Mouse (Mus musculus) midbrain, embryonic 13.5 days (tissue): ENCODE results near the gene Lrguk. TPM values are rescaled to one million over a fixed set of nuclear protein-coding genes. Genes with fewer than 3 reads are reported as not detected.

ENCODE experiments used
- ATAC-seq: fragments of 200-750 bp; cut with Nextera tagmentation; 2 replicates; pipeline ENCODE4 v1.8.0; 2017; ENCODE audit warnings: mild to moderate bottlenecking, moderate TSS enrichment, moderate library complexity
- H3K27ac ChIP-seq: fragments of 300-500 bp; sonication (generic); 2 replicates; pipeline ENCODE4 v1.5.1; 2015; ENCODE audit warnings: inconsistent platforms, mild to moderate bottlenecking, moderate library complexity
- H3K27me3 ChIP-seq: fragments of 300-500 bp; sonication (generic); 2 replicates; pipeline ENCODE4 v1.6.1; 2015; ENCODE audit warnings: mild to moderate bottlenecking, inconsistent platforms
- H3K36me3 ChIP-seq: fragments of 300-500 bp; sonication (generic); 2 replicates; pipeline ENCODE4 v1.6.1; 2015; ENCODE audit warnings: mild to moderate bottlenecking, inconsistent platforms
- H3K4me1 ChIP-seq: fragments of 300-500 bp; sonication (generic); replicated peaks from 2 replicates; pipeline ENCODE4 v1.6.1; 2015; ENCODE audit warnings: inconsistent platforms
- H3K4me2 ChIP-seq: fragments of 300-500 bp; sonication (generic); replicated peaks from 2 replicates; pipeline ENCODE4 v1.6.1; 2015; ENCODE audit warnings: moderate library complexity, mild to moderate bottlenecking, inconsistent platforms
- H3K4me3 ChIP-seq: fragments of 300-500 bp; sonication (generic); replicated peaks from 2 replicates; pipeline ENCODE4 v1.5.1; 2015; ENCODE audit warnings: mild to moderate bottlenecking, inconsistent platforms
- H3K9ac ChIP-seq: fragments of 300-500 bp; sonication (generic); replicated peaks from 2 replicates; pipeline ENCODE4 v1.6.1; 2015; ENCODE audit warnings: mild to moderate bottlenecking, inconsistent platforms
- H3K9me3 ChIP-seq: fragments of 300-500 bp; sonication (generic); 2 replicates; pipeline ENCODE4 v1.6.1; 2016; ENCODE audit warnings: mild to moderate bottlenecking, inconsistent platforms
- WGBS: fragments of 180-500 bp; shearing (Covaris S2); methylation state at CpG from one replicate; pipeline ENCODE4 v1.1.7; 2015; 5-methylcytosine and 5-hydroxymethylcytosine counted together
- polyA plus RNA-seq: library from polyadenylated mRNA; unstranded; fragments of >200 nt; fragmentation: Nextera tagmentation; extraction: Ambion mirVana; gene quantifications from 2 replicates; pipeline ENCODE4 v1.2.1, GENCODE M21; 2015

Gene Lrguk
- polyA plus RNA-seq, 1 experiment from 2014 or later, result 0.52 TPM

DNA sequence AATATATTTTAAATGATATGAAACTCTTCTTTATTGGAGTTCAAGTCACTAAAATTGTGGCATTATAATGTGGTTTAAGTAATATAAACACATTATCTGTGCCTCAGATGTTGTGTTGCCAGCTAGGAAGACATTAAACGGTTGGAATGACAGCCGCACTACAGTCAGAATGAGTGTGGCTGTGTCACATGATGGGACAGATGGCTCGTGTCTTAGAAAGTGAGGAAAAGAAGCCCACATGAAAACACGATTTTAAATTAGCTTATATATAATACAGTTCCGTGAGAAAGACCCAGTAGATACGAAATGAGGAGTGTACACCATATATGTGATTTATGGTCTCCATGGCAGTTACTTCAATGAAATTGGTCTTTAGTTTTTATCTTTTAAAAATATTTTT lies 82.2 kb downstream of the Lrguk start:
- H3K4me1 ChIP-seq, result no peaks in the 10 kb centered on the region
- H3K36me3 ChIP-seq, result no peaks in the 10 kb centered on the region
- 80% methylated on average over 6 of the region's 6 CpGs for WGBS
- H3K27ac ChIP-seq, result no peak overlapping the region
- H3K4me2 ChIP-seq, result no peak overlapping the region
- H3K9ac ChIP-seq, result no peak overlapping the region
- H3K9me3 ChIP-seq, result no peaks in the 10 kb centered on the region
- ATAC-seq, result no peak
- no peak overlapping the region for H3K4me3 ChIP-seq
- H3K27me3 ChIP-seq, result no peaks in the 10 kb centered on the region

DNA sequence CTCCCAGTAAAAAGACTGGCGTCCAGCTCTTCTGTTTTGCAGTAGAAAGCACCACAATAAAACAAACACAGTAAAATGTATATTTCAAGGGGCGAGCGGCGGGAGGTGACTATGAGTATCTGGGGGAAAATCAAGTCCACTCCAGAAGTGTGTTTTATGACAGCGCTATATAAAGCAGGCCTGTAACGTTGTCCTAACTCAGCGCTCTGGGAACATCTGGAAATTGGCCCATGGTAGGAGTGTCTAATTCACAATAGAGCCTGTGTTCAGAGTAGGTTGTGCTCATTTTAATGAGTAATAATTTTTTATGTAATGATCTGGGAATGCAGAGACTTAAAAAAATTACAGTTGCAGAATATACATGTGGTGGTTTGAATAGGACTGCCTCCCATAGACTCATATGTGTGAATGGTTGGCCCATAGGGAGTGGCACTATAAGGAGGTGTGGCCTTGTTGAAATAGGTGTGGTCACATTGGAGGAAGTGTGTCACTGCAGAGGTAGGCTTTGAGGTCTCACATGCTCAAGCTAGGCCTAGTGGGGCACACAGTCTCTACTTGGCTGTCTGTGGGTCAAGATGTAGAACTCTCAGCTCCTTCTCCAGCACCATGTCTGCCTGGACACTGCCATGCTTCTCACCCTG lies 87.7 kb downstream of the Lrguk start:
- H3K4me3 ChIP-seq, result no peak overlapping the region
- H3K27me3 ChIP-seq, result no peaks in the 10 kb centered on the region
- no peak overlapping the region for H3K9ac ChIP-seq
- ATAC-seq, result no peak
- no peaks in the 10 kb centered on the region for H3K36me3 ChIP-seq
- WGBS, result 96% methylated on average over 7 of the region's 7 CpGs
- no peak overlapping the region for H3K4me2 ChIP-seq
- H3K4me1 ChIP-seq, result no peaks in the 10 kb centered on the region
- H3K9me3 ChIP-seq, result no peaks in the 10 kb centered on the region
- H3K27ac ChIP-seq, result no peak overlapping the region

- WGBS, result 87% methylated on average over 2 of the region's 2 CpGs
- Histone ChIP-seq H3K27me3 (no peaks in the 10 kb centered on the region), H3K9ac (no peak overlapping the region)
These were observed 95.2 kb downstream of the Lrguk start for GRCm38 (mm10) chr6:34124401-34124800.

DNA sequence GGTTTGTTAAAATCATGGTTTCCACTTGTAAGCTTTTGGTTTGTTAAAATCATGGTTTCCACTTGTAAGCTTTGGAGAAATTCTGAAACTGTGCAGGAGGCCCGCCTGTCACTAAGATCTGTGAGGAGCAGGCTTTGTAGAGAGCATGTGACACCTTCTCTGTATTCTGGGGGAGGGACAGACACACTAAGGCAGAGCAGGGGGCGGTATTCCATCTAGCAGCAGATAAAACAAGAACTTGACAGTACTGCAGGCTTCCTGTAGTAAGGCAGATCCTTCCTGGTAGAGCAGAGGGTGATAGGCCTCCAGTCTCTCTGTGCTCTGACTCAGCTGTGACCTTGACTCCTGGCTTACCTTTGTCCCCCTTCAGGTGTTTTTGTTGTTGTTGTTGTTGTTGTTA lies 100.0 kb downstream of the Lrguk start:
- Histone ChIP-seq H3K36me3 (no peaks in the 10 kb centered on the region), H3K9ac (no peak overlapping the region), H3K4me3 (no peak overlapping the region), H3K9me3 (no peaks in the 10 kb centered on the region), H3K4me1 (no peaks in the 10 kb centered on the region), H3K27ac (no peak overlapping the region), H3K4me2 (no peak overlapping the region), H3K27me3 (no peaks in the 10 kb centered on the region)
- WGBS, result 81% methylated on average over 2 of the region's 2 CpGs
- ATAC-seq, result no peak

More at GRCm38 (mm10) chr6:34124401-34124800, 95.2 kb downstream of the Lrguk start:
- Histone ChIP-seq H3K36me3 (no peaks in the 10 kb centered on the region), H3K9me3 (no peaks in the 10 kb centered on the region), H3K4me1 (no peaks in the 10 kb centered on the region), H3K4me2 (no peak overlapping the region), H3K4me3 (no peak overlapping the region), H3K27ac (no peak overlapping the region)
- ATAC-seq, result no peak

DNA sequence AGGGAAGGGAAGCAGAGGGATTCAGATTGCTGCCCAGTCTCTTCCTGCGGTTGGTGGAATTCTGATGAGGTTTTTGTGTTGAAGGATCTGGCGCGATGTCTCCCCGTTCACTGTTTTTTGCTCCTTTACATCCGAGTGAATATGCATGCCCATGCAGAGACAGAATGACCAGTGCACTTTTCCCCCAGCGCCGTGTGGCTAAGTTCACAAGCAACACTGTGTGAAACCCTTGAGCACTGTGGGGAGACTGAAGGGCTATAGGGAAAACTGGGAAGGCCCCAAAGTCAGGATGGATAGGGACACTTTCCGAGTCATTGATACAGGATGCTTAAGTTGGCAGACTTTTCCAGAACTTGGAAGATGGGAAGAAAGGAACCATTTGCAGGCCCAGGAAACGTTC lies 103.1 kb downstream of the Lrguk start:
- Histone ChIP-seq H3K36me3 (no peaks in the 10 kb centered on the region), H3K9ac (no peak overlapping the region), H3K27me3 (no peaks in the 10 kb centered on the region), H3K4me3 (no peak overlapping the region), H3K4me2 (no peak overlapping the region), H3K9me3 (no peaks in the 10 kb centered on the region), H3K4me1 (no peaks in the 10 kb centered on the region), H3K27ac (no peak overlapping the region)
- ATAC-seq, result no peak
- WGBS, result 90% methylated on average over 9 of the region's 9 CpGs

GRCm38 (mm10) chr6:34138366-34138765 lies 109.1 kb downstream of the Lrguk start:
- Histone ChIP-seq H3K9ac (no peak overlapping the region), H3K9me3 (no peaks in the 10 kb centered on the region), H3K4me2 (no peak overlapping the region), H3K27ac (no peak overlapping the region), H3K4me3 (no peak overlapping the region), H3K27me3 (no peaks in the 10 kb centered on the region), H3K4me1 (no peaks in the 10 kb centered on the region), H3K36me3 (no peaks in the 10 kb centered on the region)
- WGBS, result 87% methylated on average over 3 of the region's 3 CpGs
- no peak for ATAC-seq

GRCm38 (mm10) chr6:34142931-34143330 lies 113.7 kb downstream of the Lrguk start:
- no peaks in the 10 kb centered on the region for H3K36me3 ChIP-seq

DNA sequence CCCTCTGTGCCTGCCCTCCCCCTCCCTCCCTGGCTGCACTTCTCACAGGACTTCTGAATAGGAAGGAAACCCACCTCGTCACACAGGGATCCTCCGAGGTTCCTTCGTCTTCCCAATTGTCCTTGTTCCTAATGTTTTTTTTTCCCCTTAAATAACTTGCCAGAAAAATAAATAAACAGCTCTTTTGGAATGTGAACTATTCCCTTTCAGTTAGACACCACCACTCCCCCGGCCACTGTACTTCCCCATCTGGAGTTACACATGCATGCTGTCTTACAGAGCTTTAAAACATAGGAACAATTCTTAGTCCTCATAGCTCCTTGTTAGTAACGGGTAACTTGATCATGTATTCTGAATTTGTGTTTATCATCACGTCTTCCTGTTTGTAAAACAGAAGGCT lies 116.8 kb downstream of the Lrguk start:
- Histone ChIP-seq H3K27me3 (no peaks in the 10 kb centered on the region), H3K9ac (no peak overlapping the region), H3K9me3 (0 out of 2 replicates have a peak, but pooled peaks cover 2% of the 10 kb centered on the region), H3K4me3 (no peak overlapping the region), H3K27ac (no peak overlapping the region), H3K4me2 (no peak overlapping the region), H3K4me1 (no peaks in the 10 kb centered on the region), H3K36me3 (no peaks in the 10 kb centered on the region)
- ATAC-seq, result no peak
- WGBS, result 83% methylated on average over 6 of the region's 6 CpGs

More at GRCm38 (mm10) chr6:34142931-34143330, 113.7 kb downstream of the Lrguk start:
- H3K4me1 ChIP-seq, result no peaks in the 10 kb centered on the region
- H3K9me3 ChIP-seq, result 0 out of 2 replicates have a peak, but pooled peaks cover 2% of the 10 kb centered on the region
- no peak overlapping the region for H3K4me2 ChIP-seq
- ATAC-seq, result no peak
- WGBS, result 77% methylated on average over 11 of the region's 11 CpGs
- no peak overlapping the region for H3K4me3 ChIP-seq
- H3K27me3 ChIP-seq, result no peaks in the 10 kb centered on the region
- H3K27ac ChIP-seq, result no peak overlapping the region
- H3K9ac ChIP-seq, result no peak overlapping the region

DNA sequence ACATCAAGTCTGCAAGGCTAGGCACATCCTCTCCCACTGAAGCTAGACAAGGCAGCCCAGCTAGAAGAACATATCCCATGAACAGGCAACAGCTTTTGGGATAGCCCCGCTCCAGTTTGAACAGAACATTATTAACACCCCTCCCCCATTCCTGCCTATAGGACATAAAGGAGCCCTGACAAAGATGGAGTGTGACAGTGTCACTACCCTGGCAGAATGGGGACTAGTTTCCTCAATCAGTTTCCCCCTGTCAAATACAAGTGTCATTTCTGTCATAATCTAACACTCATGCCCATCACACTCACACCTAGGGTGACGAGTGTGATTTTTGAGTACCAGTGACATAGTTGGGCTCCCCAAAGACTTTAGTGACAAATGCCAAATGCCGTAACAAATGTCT lies 118.8 kb downstream of the Lrguk start:
- no peak for ATAC-seq
- no peaks in the 10 kb centered on the region for H3K36me3 ChIP-seq
- no peaks in the 10 kb centered on the region for H3K27me3 ChIP-seq
- no peak overlapping the region for H3K27ac ChIP-seq
- H3K4me1 ChIP-seq, result peaks cover 5% of the 10 kb centered on the region
- H3K4me3 ChIP-seq, result no peak overlapping the region
- 0 out of 2 replicates have a peak, but pooled peaks cover 2% of the 10 kb centered on the region for H3K9me3 ChIP-seq
- no peak overlapping the region for H3K9ac ChIP-seq
- H3K4me2 ChIP-seq, result no peak overlapping the region
- 90% methylated on average over 3 of the region's 3 CpGs for WGBS

DNA sequence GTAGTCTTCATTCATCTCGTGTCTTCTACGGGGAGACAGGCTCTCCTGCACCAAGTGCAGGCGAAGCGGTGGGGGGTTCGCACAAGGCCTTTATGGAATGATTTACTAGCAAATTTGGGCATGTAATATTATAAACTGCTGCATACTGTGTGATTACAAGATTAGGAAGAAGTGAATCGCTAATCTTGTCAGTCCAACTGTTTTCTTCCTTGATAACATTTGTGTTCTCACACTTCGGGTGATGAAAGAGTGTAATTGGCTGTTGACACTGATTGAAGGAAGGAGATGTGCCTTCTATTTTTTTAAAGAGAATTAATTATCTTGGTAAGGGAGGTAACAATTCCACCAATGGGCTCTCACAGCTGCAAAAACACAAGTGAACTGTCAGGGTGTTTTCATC lies 119.4 kb downstream of the Lrguk start:
- H3K9me3 ChIP-seq, result 0 out of 2 replicates have a peak, but pooled peaks cover 2% of the 10 kb centered on the region
- H3K27me3 ChIP-seq, result no peaks in the 10 kb centered on the region
- peaks cover 11% of the 10 kb centered on the region for H3K4me1 ChIP-seq
- no peak overlapping the region for H3K27ac ChIP-seq
- H3K9ac ChIP-seq, result no peak overlapping the region
- H3K4me3 ChIP-seq, result no peak overlapping the region
- ATAC-seq, result no peak
- H3K36me3 ChIP-seq, result no peaks in the 10 kb centered on the region
- WGBS, result 83% methylated on average over 7 of the region's 7 CpGs
- no peak overlapping the region for H3K4me2 ChIP-seq

DNA sequence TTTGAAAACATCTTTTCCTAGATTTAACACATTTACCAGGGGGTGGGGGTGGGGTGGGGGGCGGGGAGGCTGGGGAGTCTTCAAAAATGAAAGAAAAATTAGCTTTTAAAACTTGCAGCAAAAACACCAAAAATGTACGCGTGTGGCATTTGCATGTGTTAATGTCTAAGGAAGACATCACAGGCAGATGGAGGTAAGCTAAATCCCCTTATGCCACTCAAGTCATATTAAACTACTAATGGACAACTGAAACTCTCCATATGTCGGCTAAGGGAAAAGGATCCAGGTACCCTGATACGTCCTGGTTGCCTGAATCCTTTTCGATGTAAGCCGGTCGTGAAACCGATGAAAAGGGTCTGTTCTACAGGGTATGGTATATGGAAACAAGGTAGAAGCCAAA lies 119.8 kb downstream of the Lrguk start:
- Histone ChIP-seq H3K27ac (no peak overlapping the region), H3K4me3 (no peak overlapping the region), H3K9me3 (0 out of 2 replicates have a peak, but pooled peaks cover 2% of the 10 kb centered on the region), H3K36me3 (no peaks in the 10 kb centered on the region), H3K27me3 (no peaks in the 10 kb centered on the region), H3K9ac (no peak overlapping the region), H3K4me1 (peaks cover 16% of the 10 kb centered on the region), H3K4me2 (no peak overlapping the region)
- 87% methylated on average over 9 of the region's 9 CpGs for WGBS
- ATAC-seq, result no peak

DNA sequence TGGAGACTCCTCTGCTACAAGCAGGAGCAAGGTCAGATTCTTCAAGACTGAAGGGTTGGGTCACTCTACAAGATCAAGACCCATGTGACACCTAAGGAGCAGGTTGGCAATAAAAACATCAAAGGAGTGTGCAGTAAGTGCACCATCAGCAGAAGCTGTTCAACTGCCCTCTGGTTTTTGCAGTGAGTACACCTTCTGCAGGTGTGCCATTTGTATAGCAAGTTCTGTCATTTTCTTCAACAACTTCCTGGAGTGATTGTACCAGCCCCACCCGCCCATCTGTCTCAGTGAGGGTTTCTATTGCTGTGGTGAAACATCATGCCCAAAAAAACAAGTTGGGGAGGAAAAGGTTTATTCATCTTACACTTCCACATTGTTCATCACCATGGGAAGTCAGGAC lies 120.6 kb downstream of the Lrguk start:
- H3K36me3 ChIP-seq, result no peaks in the 10 kb centered on the region
- H3K27me3 ChIP-seq, result no peaks in the 10 kb centered on the region
- peaks cover 23% of the 10 kb centered on the region for H3K4me1 ChIP-seq
- no peak overlapping the region for H3K4me2 ChIP-seq
- no peak overlapping the region for H3K4me3 ChIP-seq
- WGBS, result 85% methylated on average over 1 of the region's 1 CpGs
- no peak for ATAC-seq
- H3K9ac ChIP-seq, result no peak overlapping the region
- 0 out of 2 replicates have a peak, but pooled peaks cover 2% of the 10 kb centered on the region for H3K9me3 ChIP-seq
- no peak overlapping the region for H3K27ac ChIP-seq
